Mouse (Mus musculus) kidney, adult 11 months (tissue): Measurements from ENCODE around the gene Ell.
A peak's percentile ranks its signal among the peaks of the same experiment; 100 is the strongest.
"Not testable (repeated sequence)": the region's sequence is repeated elsewhere in the genome, so short reads cannot be mapped to it uniquely, and the experiment has no call there.

Experiments
- DNase-seq: peaks from one replicate; pipeline ENCODE4 v3.0.0; 2022

Gene Ell

DNA sequence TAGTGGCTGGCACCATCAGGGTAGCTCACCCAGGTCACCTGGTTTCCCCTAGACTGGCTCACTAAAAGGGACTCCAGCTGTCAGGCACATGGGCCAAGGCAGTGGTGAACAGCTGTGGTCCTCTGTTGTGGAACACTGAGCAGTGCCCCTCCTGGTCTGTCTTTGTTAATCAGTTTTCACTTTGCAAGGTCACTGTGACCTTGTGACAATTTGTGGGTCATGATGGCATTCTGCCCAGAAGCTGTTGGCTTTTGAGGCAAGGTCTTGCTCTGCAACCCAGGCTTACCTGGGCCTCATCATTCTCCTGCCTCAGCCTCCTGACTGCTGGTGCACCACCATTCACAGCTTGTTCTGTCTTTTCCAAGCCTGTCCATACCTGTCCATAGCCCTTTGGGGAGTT, 31.1 kb downstream of the Ell start:
- DNase-seq, result no peak

DNA sequence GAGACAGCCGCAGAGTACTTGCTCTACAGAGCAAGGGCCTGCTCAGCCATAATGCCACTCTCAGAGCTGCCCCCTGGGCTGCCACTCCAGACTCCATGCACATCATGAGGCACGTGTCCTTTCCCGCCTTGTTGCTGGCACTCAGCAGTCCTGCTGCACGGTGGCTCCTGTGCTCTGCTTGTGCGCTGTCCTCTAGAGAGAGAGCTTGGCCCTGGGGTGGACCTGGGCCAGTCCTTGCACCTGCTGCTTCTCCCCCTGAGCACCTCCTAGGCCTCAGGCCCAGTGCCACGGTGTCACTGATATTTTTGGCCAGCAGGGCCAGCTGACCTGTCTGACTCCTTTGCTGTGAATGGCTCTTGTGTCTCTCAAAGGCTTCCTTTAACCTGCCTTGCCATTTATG, 31.7 kb downstream of the Ell start:
- DNase-seq, result no peak

DNA sequence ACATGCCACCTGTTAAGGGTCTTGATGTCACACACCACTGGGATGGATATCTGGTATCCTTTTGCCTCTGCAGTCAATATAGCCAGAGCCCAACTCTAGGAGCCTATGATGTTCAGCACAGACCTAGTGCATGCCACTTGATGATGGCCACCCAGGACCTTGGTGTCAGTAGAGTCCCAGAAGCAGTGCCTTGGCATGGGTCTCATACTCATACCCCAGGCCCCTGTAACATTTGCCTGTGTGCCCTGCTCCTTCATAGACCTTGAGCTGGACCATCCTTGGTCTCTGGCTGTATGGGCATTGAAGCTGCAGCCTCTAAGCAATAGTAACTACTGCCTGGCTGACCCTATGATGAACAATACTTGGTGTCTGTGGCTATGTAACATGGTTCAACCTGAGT, 35.0 kb downstream of the Ell start:
- DNase-seq, result no peak

DNA sequence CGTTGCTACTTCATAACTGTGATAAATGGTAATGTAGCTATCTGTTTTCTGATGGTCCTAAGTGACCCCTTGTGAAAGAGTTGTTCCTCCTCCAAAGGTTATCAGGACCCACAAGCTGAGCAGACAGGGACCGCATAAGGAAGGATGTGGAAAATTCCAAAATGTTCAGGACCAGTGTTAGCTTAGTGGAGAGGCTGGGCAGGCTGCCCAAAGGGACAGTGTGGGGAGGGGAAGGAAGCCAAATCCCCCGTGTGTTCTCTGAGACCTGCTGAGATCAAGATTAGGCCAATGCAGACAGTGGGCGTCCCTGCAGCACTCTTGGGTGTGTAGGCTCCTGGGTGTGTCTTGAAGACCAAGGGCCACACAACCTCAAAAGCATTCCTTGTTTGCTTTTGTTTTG, 35.7 kb downstream of the Ell start:
- DNase-seq, result peak; percentile 83

DNA sequence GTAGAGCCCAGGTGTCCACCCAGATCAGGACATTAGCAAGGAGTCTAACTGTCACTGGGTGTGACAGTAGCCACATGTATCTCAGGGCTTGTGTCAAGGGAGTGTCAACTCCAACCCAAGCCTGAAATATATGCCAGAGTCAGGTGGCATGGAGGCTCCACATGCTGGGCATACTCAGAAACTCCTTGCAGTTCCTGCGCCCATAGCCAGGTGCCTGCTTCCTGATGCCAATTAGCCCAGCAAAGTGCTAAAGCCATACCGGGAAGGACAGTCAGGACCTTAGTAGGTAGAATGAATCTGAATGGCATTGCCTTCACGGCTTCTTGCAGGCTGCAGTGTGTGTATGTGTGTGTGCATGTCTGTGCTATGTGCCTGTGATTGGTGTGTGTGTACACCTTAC, 38.0 kb downstream of the Ell start:
- no peak for DNase-seq

GRCm38 (mm10) chr8:70583476-70584387, 44.5 kb downstream of the Ell start:
- peak; percentile 57 for DNase-seq

DNA sequence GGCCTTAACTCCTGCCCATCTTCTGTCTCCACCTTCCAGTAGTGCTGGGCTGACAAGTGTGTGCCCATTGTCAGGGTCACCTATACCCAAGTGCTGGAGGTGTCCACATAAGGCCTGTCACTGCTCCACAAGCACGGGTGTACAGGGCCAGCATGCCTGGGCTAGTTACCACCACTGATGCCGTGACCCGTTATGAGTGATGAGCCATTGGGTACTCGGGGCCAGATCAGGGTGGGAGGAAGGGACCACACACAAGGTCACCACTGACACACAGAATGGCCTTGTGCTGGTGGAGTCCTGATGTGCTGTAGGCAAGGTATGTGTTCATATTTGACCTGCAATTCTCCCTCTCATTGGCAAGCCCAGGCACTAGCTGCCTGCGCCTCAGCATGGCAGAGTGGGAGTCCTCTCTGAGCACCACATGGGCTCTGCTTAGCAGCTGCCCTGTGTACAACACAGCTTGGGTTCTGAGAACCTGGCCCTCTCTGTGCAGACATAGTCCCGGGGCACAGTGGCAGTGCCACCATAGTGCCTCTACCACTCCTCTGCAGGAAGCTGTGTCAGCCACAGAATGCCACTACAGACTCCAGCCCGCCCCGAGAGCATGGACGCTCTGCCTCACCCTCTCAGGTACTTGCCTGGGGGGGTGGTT, 45.5 kb downstream of the Ell start:
- no peak for DNase-seq

- peak; percentile 67 for DNase-seq
Measured at GRCm38 (mm10) chr8:70585258-70585652, 46.0 kb downstream of the Ell start.

- DNase-seq, result not testable (repeated sequence)
Measured at GRCm38 (mm10) chr8:70587955-70588354, 48.7 kb downstream of the Ell start.

GRCm38 (mm10) chr8:70591569-70591968, 52.3 kb downstream of the Ell start:
- no peak for DNase-seq

DNA sequence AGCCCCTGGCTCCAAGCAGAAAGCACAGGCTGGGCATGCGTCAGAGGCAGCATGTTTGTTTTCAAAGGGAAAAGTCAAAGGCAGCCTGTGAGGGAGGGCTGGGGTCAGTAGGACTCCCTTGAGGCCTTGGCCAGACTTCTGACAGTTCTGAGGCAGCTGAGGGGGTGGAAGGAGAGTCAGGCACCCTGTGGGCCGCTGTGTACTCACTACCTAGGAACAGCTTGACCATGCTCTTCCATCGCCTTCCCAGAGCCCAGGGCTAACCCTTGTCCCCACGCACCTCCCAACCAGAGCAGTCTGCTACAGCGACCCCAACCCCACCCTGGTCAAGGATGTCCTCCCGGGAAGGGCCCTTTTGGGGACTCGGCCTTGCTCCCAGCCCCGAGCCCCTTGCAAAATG, 53.9 kb downstream of the Ell start:
- DNase-seq, result peak; percentile 58

DNA sequence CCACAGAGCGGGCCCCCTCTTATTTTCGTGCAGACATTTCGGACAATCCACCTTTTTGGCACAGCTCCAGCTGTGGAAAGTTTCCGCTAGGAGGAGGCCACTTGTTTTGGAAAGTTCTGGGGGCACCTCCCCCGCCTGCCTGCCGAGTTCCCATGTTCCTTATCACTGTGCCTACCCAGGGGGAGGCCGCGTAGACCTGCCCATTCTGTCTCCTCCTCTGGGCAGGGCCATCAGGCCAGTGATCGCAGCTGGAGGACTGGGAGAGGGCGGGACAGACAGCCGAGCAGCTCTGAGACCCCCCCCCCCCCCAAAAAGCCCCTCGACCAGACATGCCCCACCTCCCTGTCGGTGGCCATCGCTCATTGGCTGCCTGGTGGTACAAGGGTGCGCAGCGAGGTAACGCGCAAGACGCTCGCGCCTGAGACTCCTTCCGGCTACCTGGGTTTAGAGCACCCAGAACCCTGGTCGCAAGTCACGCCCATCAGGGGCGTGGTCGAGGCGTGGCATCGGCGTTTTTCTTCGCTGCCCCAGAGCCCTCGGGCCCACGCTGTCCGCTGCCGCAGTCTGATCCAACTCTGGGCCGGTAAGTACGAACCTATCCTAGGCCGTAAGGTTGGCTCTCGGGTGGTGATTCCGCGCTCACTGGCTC, 54.8 kb downstream of the Ell start, which contains the start of gene Isyna1:
Gene Isyna1 (plus strand): TSS at position 413 of the 649 bp plus-strand sequence.
- DNase-seq, result peak; percentile 92

- peak; percentile 59 for DNase-seq
Measured at GRCm38 (mm10) chr8:70594621-70595564, 55.6 kb downstream of the Ell start.

DNA sequence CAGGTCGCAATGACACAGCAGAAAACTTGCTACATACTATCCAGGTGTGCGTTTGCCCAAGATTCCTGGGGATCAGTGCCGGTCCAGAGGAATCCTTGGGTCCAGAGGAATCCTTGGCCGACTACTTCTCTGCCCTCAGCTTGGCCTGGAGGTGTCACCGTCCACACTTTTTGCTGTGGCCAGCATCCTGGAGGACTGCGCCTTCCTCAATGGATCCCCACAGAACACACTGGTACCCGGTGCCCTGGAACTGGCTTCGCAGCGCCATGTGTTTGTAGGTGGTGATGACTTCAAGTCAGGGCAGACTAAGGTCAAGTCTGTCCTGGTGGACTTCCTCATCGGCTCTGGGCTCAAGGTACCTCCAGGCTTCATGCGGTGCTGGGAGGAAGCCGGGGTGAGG, 56.6 kb downstream of the Ell start:
- DNase-seq, result no peak

- no peak for DNase-seq
Measured at GRCm38 (mm10) chr8:70596216-70596615, 57.0 kb downstream of the Ell start.

GRCm38 (mm10) chr8:70596775-70597416, 57.6 kb downstream of the Ell start:
- DNase-seq, result no peak

- no peak for DNase-seq
Measured at GRCm38 (mm10) chr8:70597417-70598272, 58.4 kb downstream of the Ell start.

- DNase-seq, result peak; percentile 86
Measured at GRCm38 (mm10) chr8:70598283-70598682, 59.0 kb downstream of the Ell start.

GRCm38 (mm10) chr8:70598722-70599121, 59.5 kb downstream of the Ell start:
- no peak for DNase-seq

DNA sequence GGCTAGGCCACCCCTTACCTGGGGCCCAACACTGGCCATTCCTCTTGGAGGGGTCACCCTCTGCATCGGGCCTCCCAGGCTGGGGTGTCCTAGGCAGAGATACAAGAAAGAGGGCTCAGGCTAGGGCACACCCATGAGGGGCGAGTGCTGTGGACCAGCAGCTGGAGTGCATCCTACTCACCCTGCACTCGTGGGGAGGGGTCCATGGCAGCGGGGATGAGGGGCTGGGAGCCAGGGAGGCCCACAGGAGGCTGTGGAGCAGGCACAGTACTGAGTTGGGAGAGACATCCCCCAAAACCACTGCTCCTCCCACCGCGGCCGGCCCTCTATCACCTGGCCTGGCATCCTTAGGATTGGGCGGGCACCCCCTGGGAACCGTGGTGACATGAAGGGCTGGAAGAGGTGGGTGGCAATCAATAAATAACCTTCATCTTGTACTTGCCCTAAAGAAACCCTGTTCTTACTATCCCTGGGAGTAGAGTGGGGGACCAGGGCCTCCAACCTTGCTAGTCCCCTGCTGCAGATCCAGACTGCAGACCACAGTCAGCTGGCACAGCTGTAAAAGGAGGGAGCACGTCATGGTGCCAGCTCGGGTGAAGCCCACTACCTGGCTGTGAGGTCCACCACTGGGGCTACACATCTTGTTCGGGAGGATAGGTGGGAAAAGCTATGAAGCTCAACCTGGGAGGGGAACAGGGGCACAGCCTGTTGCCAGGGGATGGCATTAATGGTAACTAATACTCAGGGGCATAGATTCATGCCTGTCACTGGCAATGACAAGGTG, 60.4 kb downstream of the Ell start:
- no peak for DNase-seq
